Comparison of ENCODE assay signal across 17 mouse cellular contexts in genomic region chr15:80363821-80364715, GRCm38 (mm10).
DNase-seq lines count a peak whose midpoint lies in the region; ATAC-seq and TF ChIP-seq lines count a peak whose summit lies in the region.
"Had no signal": no experiment of that assay in that cellular context is flagged by ENCODE, and none has a peak within 500 bp of the region (broad histone marks: within the 10 kb centered on the region; RNA-seq: fewer than 3 reads in every experiment).

No protein-coding gene starts in this region.

- peaks cover 22% of the 10 kb centered on the region for H3K4me1 ChIP-seq in heart, embryonic 10.5 days
- H3K4me1 ChIP-seq in MEL (ENCODE audit: control insufficient read depth in 1 of 2, insufficient read depth in 2 of 2, low read length in 2 of 2) = no peaks in the 10 kb centered on the region
- H3K4me1 ChIP-seq in forebrain, embryonic 15.5 days = peaks cover 25% of the 10 kb centered on the region

- H3K4me2 ChIP-seq in forebrain, embryonic 15.5 days (replicated peaks) = no peak overlapping the region

- TF ChIP-seq EP300 in MEL (IDR thresholded peaks at IDR 0.05; ENCODE audit: low read depth in 1 of 2, low read length in 2 of 2) = no peak

- intact Hi-C loops in heart, postnatal 25 days (cut with DNase I) = no loop called here
- intact Hi-C loops in left cerebral cortex, postnatal 25 days (cut with DNase I) = loop anchor here (5.0 kb wide), 1 partner anchor 268 kb away; no protein-coding TSS in a partner anchor

- no peak for TF ChIP-seq POLR2A in MEL (IDR thresholded peaks at IDR 0.05; ENCODE audit: control insufficient read depth in 1 of 2, insufficient read depth in 1 of 2, low read depth in 1 of 2, low read length in 2 of 2, poor library complexity in 1 of 2)

- TF ChIP-seq RAD21 in MEL (IDR thresholded peaks at IDR 0.05; ENCODE audit: low read depth, low read length) = no peak

- no peak for TF ChIP-seq CTCF in MEL (IDR thresholded peaks at IDR 0.05 in 2 of 3, conservative IDR thresholded peaks at IDR 0.05 in 1 of 3; ENCODE audit: control insufficient read depth in 1 of 3, insufficient read depth in 1 of 3, low read depth in 2 of 3, low read length in 3 of 3, poor library complexity in 1 of 3, severe bottlenecking in 1 of 3)

- DNase-seq in heart, embryonic 10.5 days (ENCODE audit: low spot score) = no peak
- no peak for DNase-seq in heart, postnatal 25 days (ENCODE audit: low spot score)
- DNase-seq in MEL (ENCODE audit: low read depth, low spot score) = peak; percentile 7
- DNase-seq in left cerebral cortex, postnatal 25 days (ENCODE audit: low spot score in 2 of 2) = peak; percentile 35 to 86
- peak; percentile 43 for DNase-seq in right cerebral cortex, postnatal 25 days
- no peak for DNase-seq in cerebellum, postnatal 25 days
- DNase-seq in layer of hippocampus, postnatal 14 days (ENCODE audit: low spot score in 2 of 2) = no peak
- DNase-seq: cerebellum, adult 9-11 months; heart, adult 18-20 months; heart, postnatal 14 days; kidney, postnatal 36 days; lung, postnatal 10 days; retina, postnatal 1 day had no signal

- 41% methylated on average over 13 of the region's 13 CpGs for WGBS in heart, embryonic 10.5 days
- 69% methylated on average over 13 of the region's 13 CpGs for WGBS in forebrain, embryonic 15.5 days

- no peak overlapping the region for H3K4me3 ChIP-seq in heart, embryonic 10.5 days
- H3K4me3 ChIP-seq in MEL (ENCODE audit: control insufficient read depth in 1 of 2, insufficient read depth in 1 of 2, low read depth in 2 of 2, low read length in 2 of 2) = no peak overlapping the region
- no peak overlapping the region for H3K4me3 ChIP-seq in forebrain, embryonic 15.5 days
- H3K4me3 ChIP-seq: limb, embryonic 10.5 days; midbrain, embryonic 10.5 days had no signal

- ATAC-seq in forebrain, embryonic 15.5 days (replicated peaks) = no peak
- ATAC-seq: forebrain, embryonic 16.5 days had no signal

- H3K27me3 ChIP-seq in heart, embryonic 10.5 days (ENCODE audit: insufficient read depth, poor library complexity, severe bottlenecking) = peaks cover 48% of the 10 kb centered on the region
- H3K27me3 ChIP-seq in MEL (ENCODE audit: control insufficient read depth in 1 of 2, insufficient read depth in 2 of 2, low read length in 2 of 2) = no peaks in the 10 kb centered on the region
- no peaks in the 10 kb centered on the region for H3K27me3 ChIP-seq in forebrain, embryonic 15.5 days

- H3K9me3 ChIP-seq in heart, embryonic 10.5 days = no peaks in the 10 kb centered on the region
- H3K9me3 ChIP-seq in MEL (replicated peaks; ENCODE audit: insufficient read depth, low read length) = no peaks in the 10 kb centered on the region
- no peaks in the 10 kb centered on the region for H3K9me3 ChIP-seq in forebrain, embryonic 15.5 days
- H3K9me3 ChIP-seq: limb, embryonic 10.5 days; midbrain, embryonic 10.5 days had no signal

- no peaks in the 10 kb centered on the region for H3K36me3 ChIP-seq in heart, embryonic 10.5 days
- no peaks in the 10 kb centered on the region for H3K36me3 ChIP-seq in MEL (ENCODE audit: control insufficient read depth in 1 of 2, insufficient read depth in 2 of 2, low read length in 2 of 2)
- H3K36me3 ChIP-seq in forebrain, embryonic 15.5 days = no peaks in the 10 kb centered on the region
- H3K36me3 ChIP-seq: limb, embryonic 10.5 days; midbrain, embryonic 10.5 days had no signal

- no peak overlapping the region for H3K9ac ChIP-seq in MEL (ENCODE audit: control insufficient read depth, low read depth, low read length, poor library complexity, severe bottlenecking)
- H3K9ac ChIP-seq in forebrain, embryonic 15.5 days (replicated peaks) = no peak overlapping the region

- no peaks in the 10 kb centered on the region for H3K79me2 ChIP-seq in MEL (ENCODE audit: control insufficient read depth, insufficient read depth, low read length, poor library complexity)

- peak overlapping the region; percentile 42 for H3K27ac ChIP-seq in heart, embryonic 10.5 days
- no peak overlapping the region for H3K27ac ChIP-seq in MEL (ENCODE audit: control insufficient read depth, low read depth, low read length)
- H3K27ac ChIP-seq in forebrain, embryonic 15.5 days (replicated peaks) = no peak overlapping the region
- H3K27ac ChIP-seq: limb, embryonic 10.5 days; midbrain, embryonic 10.5 days had no signal

TF ChIP-seq in MEL, 35 proteins besides CTCF, POLR2A, EP300 and RAD21:
- TF ChIP-seq MAZ (IDR thresholded peaks at IDR 0.05; ENCODE audit: low read depth, low read length) = no peak
- no peak for TF ChIP-seq SMC3 (IDR thresholded peaks at IDR 0.05; ENCODE audit: low read depth, low read length)
- TF ChIP-seq KAT2A (conservative IDR thresholded peaks at IDR 0.05; ENCODE audit: low read depth, low read length) = no peak
- no peak for TF ChIP-seq JUND (IDR thresholded peaks at IDR 0.05; ENCODE audit: low read depth, low read length)
- TF ChIP-seq ETS1 (IDR thresholded peaks at IDR 0.05; ENCODE audit: low read depth, low read length) = no peak
- no peak for TF ChIP-seq ZNF384 (IDR thresholded peaks at IDR 0.05; ENCODE audit: low read depth, low read length)
- no peak for TF ChIP-seq CHD1 (IDR thresholded peaks at IDR 0.05; ENCODE audit: low read depth, low read length)
- no peak for TF ChIP-seq SIN3A (IDR thresholded peaks at IDR 0.05; ENCODE audit: low read length)
- no peak for TF ChIP-seq TBP (IDR thresholded peaks at IDR 0.05; ENCODE audit: low read depth, low read length)
- no peak for TF ChIP-seq RCOR1 (IDR thresholded peaks at IDR 0.05; ENCODE audit: low read depth, low read length)
- TF ChIP-seq GATA1 (IDR thresholded peaks at IDR 0.05; ENCODE audit: low read depth, low read length) = no peak
- TF ChIP-seq BHLHE40 (IDR thresholded peaks at IDR 0.05; ENCODE audit: borderline replicate concordance, low read depth, low read length) = no peak
- no peak for TF ChIP-seq GABPA (IDR thresholded peaks at IDR 0.05; ENCODE audit: low read depth, low read length)
- no peak for TF ChIP-seq TCF12 (IDR thresholded peaks at IDR 0.05; ENCODE audit: low read depth, low read length)
- no peak for TF ChIP-seq ZC3H11A (IDR thresholded peaks at IDR 0.05; ENCODE audit: low read depth, low read length)
- no peak for TF ChIP-seq ELF1 (IDR thresholded peaks at IDR 0.05; ENCODE audit: low read depth, low read length)
- no peak for TF ChIP-seq POLR2AphosphoS2 (IDR thresholded peaks at IDR 0.05; ENCODE audit: low read length)
- TF ChIP-seq MEF2A (IDR thresholded peaks at IDR 0.05; ENCODE audit: extremely low read depth, insufficient replicate concordance, low read depth, low read length, poor library complexity, severe bottlenecking) = no peak
- no peak for TF ChIP-seq NRF1 (IDR thresholded peaks at IDR 0.05; ENCODE audit: insufficient read depth, low read depth, low read length, poor library complexity, severe bottlenecking)

Comparison
In these comparisons a context has a peak if more than half of its experiments do, and no peak if none do; other contexts are left out.
1. DNase-seq: peak in MEL (single experiment), left cerebral cortex, postnatal 25 days (2 of 2) and right cerebral cortex, postnatal 25 days (single experiment); none in heart, embryonic 10.5 days (single experiment), heart, postnatal 25 days (single experiment), cerebellum, postnatal 25 days (0 of 2) and layer of hippocampus, postnatal 14 days (0 of 2).